Mouse (Mus musculus) telencephalon, adult 2 months (tissue): ENCODE results near the gene H2-DMb2.

Experiments used
- DNase-seq: peaks from one replicate; pipeline ENCODE4 v3.0.0-alpha.2; 2011; ENCODE audit warnings: low read depth, low spot score

Gene H2-DMb2

DNA sequence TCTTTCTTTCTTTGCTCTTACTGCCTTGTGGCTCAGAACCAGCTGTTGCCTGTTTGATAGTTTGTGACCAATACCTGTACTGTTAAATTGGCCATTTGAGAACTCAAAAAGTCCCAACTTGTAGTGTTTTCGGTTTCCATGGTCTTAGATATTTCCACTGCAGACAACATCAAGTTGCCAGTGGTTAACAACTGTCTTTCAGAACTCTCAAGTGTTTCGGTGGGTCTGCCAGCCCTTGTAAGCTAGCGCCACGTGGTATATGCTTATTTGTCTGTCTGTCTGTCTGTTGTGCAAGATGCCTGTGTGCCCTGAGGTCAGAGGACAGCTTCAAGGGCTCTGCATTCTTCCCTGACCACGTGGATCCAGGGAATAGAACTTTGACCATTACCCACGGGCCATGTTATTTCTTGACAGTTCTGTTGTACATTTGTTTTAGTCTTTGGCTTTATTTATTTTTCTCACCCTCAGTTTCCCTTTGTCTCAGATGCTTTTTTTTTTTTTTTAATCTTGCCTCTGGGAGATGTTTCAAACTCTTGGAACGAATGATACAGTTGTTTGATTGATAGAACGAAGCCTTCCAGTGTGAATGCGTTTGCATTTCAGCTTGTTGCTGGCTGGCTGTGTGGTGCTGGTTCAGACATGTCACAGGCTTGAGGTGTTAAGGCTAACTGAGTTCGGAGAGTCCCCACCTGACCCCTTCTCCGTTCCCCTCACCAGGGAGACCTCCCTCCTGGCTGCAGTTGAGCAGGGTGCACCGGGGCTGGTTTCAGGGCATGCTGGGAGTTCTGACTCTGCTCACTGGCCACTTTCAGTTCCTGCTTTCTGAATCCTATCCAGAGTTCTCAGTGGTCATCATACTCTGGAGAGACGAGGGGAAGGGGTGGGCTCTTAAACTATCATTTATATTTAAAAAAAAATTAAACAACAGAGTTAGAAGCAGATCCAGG is 37.1 kb downstream of the H2-DMb2 start:
- DNase-seq = no peak

DNA sequence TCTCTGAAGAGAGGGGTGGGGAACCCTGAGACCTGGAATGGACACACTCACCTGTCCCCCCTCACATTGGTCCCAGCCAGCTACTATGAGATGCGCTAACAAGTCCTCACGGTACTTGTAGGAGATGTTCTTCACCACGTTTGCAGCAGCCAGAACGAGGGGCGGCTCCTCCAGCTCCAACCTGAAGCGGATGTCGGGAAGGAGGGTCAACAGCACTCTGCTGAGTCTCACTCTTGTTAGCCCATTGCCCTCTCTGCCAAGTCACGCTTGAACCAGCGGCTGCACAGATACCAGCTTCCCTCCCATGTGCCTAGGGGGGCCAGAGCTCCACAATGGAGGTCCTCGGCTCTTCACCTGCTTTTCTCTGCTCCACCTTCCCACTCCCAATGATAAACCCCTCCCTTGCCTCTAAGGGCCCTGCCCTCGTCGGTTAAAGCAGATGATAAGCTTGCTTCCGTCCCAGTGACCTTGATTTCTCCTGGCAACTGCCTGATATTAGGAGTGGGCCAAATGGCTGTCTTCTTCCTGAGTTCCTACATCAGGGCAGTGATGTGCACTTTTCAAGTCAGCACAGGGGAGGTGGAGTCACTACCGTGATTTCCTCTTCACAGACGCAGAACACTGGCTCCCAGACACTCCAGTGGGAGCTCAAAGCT is 40.6 kb downstream of the H2-DMb2 start:
- no peak for DNase-seq

DNA sequence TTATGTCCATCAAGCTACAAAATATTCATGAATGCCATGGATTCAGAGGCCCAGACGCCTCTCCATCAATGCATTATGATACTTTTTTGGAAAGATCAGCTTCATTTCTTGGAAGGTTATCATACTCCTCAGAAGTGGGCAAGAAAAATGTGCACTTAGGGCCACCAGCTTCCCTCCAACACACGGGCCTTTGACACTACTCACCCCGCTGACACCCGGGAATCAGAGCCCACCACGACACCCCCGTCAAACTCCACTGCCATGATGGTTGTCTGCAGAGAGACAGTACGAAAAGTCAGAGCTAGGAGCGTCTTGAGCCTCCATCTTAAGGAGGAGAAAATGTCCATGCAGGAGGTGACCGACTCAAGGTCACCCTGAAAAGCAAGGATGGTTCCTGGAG is 42.4 kb downstream of the H2-DMb2 start:
- DNase-seq = no peak

DNA sequence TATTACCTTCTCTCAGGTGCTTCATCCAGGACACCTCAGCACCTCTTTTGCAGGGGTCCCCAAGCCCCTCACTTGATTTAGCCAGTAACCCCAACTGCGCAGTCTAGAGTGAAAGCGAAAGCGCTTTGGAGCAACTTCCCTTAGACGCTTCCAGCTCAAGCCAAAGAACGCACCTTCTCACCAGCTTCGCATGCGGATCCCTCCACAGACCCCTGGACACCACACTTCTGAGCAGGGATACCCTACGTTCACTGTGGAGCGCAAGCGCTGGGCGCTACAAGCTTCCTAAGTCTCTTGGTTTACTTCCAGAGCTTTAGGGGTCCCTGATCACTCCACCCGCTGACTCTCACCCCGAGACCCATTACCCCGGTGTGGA is 43.8 kb downstream of the H2-DMb2 start:
- no peak for DNase-seq

DNA sequence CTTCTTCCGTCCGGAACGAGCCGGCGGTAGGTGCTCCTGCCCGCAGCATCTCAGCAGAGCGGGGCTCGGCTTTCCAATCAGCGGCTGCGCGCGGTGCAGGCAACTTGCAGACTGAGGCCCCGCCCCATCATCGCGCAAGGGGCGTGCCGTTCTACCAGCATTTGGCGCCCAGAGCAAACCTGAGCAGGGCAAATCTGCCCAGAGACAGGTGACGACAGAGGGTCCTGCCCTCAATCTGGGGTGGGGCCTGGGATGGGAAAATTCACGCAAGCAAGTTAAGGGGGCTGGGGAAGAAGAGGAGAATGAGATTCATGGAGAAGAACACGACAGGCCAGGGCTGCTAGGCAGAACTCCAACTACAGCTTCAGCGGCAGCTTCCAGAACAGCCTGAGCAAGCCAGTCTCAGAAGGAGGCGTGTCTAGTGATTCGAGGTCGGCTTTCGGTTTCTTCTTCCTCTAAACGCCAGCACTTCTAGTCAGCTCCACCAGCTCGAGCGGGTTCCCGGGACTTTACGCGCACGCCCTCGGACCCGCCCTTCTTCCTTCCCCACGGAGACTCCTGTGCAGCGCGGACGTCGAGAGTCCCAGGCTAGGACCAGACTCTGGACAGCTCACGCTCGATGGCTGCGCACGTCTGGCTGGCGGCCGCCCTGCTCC is 44.3 kb downstream of the H2-DMb2 start, which contains the start of the genes Tap1 and Psmb9:
Gene Tap1 (plus strand): TSS at position 293 of the 656 bp plus-strand sequence.
Gene Psmb9 (minus strand): TSS at position 504 of the 656 bp plus-strand sequence.
- peak; percentile 84 for DNase-seq

DNA sequence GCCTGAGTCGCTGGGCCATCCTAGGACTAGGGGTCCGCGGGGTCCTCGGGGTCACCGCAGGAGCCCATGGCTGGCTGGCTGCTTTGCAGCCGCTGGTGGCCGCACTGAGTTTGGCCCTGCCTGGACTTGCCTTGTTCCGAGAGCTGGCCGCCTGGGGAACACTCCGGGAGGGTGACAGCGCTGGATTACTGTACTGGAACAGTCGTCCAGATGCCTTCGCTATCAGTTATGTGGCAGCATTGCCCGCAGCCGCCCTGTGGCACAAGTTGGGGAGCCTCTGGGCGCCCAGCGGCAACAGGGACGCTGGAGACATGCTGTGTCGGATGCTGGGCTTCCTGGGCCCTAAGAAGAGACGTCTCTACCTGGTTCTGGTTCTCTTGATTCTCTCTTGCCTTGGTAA is 44.9 kb downstream of the H2-DMb2 start:
- no peak for DNase-seq

DNA sequence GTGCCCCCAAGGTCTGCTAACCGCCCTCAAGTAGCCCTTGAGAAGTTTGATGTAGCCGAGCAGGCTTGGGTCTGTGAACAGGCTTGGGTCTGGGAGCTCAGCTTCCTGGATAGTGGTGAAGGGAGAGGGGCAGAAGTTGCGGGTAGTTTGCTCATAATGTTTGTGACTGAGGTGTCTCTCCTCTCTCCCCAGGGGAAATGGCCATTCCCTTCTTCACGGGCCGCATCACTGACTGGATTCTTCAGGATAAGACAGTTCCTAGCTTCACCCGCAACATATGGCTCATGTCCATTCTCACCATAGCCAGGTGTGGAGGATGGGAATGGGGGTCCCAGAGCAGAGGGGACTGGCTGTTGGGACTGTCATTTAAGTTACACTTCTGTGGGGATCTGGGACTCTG is 45.9 kb downstream of the H2-DMb2 start:
- DNase-seq = no peak

DNA sequence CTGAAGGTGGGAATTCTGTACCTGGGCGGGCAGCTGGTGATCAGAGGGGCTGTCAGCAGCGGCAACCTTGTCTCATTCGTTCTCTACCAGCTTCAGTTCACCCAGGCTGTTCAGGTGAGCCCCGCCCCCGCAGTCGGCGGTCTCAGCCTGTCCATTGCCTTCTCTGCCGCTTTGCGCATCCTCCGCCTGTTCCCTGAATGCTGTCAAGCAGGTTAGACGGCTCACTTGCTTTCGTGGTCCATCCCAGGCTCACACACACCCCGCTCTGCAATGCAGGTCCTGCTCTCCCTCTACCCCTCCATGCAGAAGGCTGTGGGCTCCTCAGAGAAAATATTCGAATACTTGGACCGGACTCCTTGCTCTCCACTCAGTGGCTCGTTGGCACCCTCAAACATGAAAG is 49.7 kb downstream of the H2-DMb2 start:
- no peak for DNase-seq

DNA sequence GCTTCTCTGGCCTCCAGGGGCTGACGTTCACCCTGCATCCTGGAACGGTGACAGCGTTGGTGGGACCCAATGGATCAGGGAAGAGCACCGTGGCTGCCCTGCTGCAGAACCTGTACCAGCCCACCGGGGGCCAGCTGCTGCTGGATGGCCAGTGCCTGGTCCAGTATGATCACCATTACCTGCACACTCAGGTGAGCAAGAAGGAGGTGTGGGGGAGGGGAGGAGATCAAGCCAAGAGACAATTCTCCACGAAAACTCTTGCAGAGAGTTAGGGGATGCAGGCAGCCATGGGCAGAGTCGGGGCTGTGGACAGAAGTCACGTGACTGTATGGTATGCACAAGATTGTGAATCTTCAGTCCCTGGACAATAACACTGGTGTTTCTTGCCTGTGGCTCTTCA is 50.4 kb downstream of the H2-DMb2 start:
- DNase-seq = no peak

DNA sequence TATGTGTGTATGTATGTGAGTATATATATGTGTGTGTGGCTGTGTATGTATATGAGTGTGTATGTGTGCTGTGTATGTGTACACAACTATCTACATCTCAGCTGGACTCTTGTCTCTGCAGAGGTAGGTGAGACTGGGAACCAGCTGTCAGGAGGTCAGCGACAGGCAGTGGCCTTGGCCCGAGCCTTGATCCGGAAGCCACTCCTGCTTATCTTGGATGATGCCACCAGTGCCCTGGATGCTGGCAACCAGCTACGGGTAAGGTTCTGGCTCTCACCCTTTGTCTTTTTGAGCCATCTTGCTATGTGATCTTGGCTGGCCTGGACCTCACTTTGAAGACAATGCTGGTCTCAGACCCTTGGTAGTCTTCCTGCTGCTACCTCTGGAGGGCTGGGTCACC is 51.6 kb downstream of the H2-DMb2 start:
- DNase-seq = no peak

DNA sequence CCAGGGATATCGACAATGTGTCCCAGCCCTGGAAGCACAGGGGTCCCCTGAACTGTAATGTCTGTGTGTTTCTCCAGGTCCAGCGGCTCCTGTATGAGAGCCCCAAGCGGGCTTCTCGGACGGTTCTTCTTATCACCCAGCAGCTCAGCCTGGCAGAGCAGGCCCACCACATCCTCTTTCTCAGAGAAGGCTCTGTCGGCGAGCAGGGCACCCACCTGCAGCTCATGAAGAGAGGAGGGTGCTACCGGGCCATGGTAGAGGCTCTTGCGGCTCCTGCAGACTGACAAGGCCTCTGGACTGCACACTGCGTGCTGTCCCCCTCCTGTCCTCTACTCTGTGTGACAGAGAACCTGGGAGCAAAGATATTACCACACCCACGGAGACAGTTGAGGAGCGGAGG is 53.4 kb downstream of the H2-DMb2 start:
- DNase-seq = no peak

DNA sequence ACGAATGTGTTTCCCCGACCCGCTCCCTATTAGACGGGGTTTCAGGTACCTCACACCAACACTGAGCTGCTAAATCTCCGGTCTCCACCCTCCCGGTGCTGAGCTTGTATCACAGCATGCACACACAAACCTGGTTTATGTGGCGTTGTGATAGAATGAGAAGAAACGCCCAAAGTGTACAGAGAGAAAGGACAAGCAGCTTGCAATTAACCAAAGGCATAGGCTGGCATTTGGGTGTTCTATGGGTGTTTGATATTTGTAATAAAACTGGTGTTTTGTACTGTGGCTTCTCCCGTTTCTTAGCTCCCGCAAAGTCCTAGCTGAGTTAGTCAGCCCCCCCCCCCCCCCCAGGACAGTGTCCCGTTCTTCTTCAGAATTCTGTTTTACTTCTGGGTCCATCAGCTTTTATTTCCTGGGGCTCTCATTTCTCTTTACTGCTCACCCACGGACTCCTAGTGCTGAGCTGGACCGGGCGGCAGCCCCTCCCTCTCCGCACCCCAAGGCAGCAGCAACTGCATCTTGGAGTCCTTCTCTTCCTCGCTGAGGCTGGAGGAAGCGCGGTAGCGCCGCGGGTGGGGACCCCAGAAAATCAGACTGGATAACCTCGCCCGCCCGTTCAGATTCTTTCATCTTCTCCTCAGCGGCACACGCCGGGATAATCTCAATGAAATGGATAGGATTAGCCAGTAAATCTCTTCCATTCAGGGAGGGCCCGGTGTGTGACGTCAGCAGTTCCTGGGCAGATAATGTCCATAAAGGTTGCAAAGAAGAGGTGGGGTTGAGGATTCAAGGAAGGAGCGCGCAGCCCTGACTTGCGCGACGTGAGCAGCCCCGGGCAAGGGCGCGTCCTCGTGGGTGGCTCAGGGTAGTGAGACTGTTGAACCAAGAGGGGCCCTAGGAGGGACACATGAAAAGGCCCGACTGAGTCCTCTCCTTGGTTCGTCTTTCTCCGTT is 54.1 kb downstream of the H2-DMb2 start, which contains the start of gene Psmb8:
Gene Psmb8 (plus strand): TSS at position 781 of the 954 bp plus-strand sequence.
- DNase-seq = peak; percentile 67

DNA sequence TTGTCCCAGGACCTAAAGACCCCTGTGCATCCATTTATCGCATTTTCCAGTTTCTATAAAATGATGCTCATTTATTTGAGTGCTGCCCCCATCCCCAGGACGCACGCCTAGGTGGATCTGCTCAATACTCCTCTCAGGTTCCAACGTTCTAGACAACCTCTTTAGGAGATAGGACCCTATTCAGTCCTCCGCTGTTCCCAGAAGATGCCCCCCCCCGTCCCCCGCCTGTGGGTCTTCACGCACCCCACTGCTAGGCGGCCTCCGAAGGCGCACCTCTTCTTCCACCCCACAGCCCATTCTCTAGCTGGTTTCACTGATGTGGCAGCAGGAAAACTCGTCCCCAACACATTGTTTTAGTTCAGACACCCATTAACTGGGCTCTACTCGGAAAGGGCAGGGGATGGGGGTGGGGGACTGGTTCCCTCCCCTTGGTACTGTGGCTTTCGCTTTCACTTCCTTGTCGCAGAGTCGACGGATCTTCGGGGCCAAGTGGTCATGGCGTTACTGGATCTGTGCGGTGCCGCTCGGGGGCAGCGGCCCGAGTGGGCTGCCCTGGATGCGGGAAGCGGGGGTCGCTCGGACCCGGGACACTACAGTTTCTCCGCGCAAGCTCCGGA is 54.9 kb downstream of the H2-DMb2 start:
- no peak for DNase-seq

DNA sequence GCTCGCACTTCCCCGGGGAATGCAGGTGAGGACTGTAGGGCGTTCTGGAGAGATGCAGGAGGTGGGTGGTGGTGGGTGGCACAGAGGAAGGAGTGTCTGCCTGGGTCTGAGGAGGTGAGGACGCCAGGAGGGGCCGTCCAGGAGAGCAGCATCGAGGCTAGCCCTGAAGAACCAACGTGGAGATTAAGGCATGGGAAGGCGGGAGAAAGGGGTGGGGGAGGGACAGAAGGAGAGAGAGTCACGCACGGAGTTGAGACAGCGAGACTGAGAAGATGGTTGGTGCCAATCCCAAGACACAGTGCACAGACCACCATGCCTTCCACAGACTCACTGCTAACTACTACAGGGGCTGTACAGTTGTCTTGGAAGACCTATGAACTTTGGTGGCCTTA is 55.4 kb downstream of the H2-DMb2 start:
- DNase-seq = no peak

DNA sequence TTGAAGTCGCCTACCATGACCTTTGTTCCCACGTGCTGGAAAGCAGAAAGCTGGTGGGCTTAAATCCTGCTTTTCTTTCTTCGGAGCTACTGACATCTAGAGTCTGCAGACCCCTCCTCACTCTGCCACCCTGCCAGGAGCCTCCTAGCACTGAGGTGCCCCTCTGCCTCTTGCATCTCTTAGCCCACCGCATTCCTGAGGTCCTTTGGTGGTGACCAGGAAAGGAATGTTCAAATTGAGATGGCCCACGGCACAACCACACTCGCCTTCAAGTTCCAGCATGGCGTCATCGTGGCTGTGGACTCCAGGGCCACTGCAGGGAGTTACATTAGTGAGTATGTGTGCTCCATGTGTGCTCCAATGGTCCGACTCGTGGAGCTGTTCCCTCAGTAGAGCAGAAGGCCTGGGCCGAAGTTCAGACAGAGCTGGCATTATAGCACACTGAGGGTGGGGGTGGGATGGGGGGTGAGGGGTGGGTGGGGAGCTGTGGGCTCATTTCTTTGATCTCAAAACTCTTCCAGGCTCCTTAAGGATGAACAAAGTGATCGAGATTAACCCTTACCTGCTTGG is 56.0 kb downstream of the H2-DMb2 start:
- no peak for DNase-seq

DNA sequence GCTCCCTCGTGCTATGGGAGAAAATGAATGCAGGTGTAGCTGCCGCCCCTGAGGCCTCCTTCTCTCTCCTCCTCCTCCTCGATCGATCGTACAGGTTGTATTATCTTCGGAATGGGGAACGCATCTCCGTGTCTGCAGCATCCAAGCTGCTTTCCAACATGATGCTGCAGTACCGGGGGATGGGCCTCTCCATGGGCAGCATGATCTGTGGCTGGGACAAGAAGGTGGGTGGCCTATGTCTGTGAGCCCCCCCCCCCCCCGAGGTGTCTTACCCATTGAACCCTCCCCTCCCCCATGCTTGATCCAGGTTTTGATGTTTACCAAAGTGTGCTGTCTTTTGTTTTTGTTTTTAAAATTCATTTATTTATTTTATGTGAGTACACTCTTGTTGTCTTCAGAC is 56.9 kb downstream of the H2-DMb2 start:
- DNase-seq = no peak

DNA sequence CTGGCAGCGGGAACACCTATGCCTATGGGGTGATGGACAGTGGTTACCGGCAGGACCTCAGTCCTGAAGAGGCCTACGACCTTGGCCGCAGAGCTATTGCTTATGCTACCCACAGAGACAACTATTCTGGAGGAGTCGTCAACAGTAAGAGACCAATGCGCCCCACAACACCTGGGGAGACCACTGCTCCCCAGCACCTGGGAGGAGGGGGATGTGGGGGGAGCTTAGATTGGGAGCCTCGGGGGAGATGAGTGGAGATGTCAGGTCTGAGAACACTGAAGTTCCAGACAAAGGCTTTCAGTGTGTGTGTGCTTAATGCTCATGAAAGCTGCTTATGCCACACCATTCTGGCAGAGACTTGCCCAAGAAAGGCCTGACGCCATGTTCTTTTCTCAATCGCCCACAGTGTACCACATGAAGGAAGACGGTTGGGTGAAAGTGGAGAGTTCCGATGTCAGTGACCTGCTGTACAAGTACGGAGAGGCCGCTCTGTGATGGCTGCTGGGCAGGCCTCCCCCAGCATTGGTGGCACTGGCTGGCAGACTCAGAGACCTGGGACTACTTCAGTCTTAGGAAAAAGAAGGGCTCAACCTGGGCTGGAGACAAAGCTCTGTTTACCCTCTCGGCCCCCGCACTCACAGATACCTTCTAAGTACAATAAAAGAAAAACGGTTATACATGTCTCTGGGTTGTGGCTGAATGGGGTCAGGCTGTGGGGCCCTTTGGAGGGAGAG is 57.8 kb downstream of the H2-DMb2 start:
- DNase-seq = no peak
